Mouse (Mus musculus) CH12.LX (cell line): ENCODE measurements at regions not wholly inside any gene's neighbourhood (a gene's known extent, or its start where the extent isn't known, plus 50 kb on each side); places are given as distances from the start of the nearest gene placed in this dataset.

Source experiments
- CHD1 ChIP-seq: IDR thresholded peaks from 2 replicates; pipeline ENCODE4 v1.6.1; 2012; ENCODE audit warnings: low read depth, low read length, improper control_type of control experiment, inconsistent platforms
- CTCF ChIP-seq, 2 experiments: IDR thresholded peaks in 1 of 2; conservative IDR thresholded peaks in 1 of 2; 2 replicates each; pipeline ENCODE4 v1.5.1; 2011 to 2012; ENCODE audit warnings: low read depth in 2 of 2, low read length in 2 of 2, improper control_type of control experiment in 1 of 2, inconsistent platforms in 1 of 2, mild to moderate bottlenecking in 1 of 2, moderate library complexity in 1 of 2
- EP300 ChIP-seq: IDR thresholded peaks from 2 replicates; pipeline ENCODE4 v1.6.1; 2011; ENCODE audit warnings: low read length, improper control_type of control experiment
- MAX ChIP-seq: IDR thresholded peaks from 2 replicates; pipeline ENCODE4 v1.6.1; 2011; ENCODE audit warnings: low read length, improper control_type of control experiment
- POLR2A ChIP-seq: IDR thresholded peaks from 2 replicates; pipeline ENCODE4 v1.6.1; 2011; ENCODE audit warnings: low read depth, mild to moderate bottlenecking, improper control_type of control experiment, low read length
- RCOR1 ChIP-seq: conservative IDR thresholded peaks from 2 replicates; pipeline ENCODE4 v1.6.1; 2012; ENCODE audit warnings: low read depth, mild to moderate bottlenecking, inconsistent platforms, low read length, improper control_type of control experiment
- ZNF384 ChIP-seq: IDR thresholded peaks from 2 replicates; pipeline ENCODE4 v1.6.1; 2012; ENCODE audit warnings: low read depth, low read length, improper control_type of control experiment, inconsistent platforms

DNA sequence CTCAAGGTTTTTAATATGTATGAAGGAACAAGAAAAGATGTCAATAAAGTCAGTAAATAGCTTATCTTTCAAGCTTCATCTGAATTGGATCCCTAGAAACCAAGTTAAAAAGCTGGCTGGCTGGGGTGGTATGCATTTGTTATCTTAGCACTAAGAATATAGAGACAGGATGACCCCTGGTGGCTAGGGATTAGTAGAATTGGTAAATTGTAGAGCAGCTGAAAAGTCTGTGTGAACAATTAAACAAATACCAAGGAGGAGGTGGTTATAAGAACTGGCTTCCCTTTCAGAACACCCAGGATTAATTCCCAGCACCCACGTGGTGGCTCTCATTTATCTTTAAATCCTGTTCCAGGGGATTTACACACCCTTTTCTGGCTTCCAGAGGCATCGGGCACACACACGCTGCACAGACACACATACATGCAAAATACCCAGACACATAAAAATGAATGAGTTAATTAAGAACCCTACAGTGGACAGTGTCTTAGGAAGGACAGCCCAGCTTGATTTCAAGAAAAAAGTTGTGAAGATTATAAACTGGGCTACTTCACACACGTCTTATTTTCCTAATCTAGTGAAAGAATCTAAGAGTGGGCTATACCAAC is 170.5 kb downstream of the Pdzph1 start:
- TF ChIP-seq POLR2A (no peak), CTCF (conservative IDR thresholded peaks at IDR 0.05 in 1 of 2, IDR thresholded peaks at IDR 0.05 in 1 of 2; ENCODE audit: low read depth in 2 of 2, low read length in 2 of 2) (no peak), EP300 (no peak), RCOR1 (no peak), ZNF384 (no peak), CHD1 (no peak), MAX (no peak)
